Mouse (Mus musculus) spleen, adult 2 months (tissue): ENCODE data around the gene Map3k15.

Experiments used
- CTCF ChIP-seq: fragments of 200-500 bp; IDR thresholded peaks from 2 replicates; pipeline ENCODE4 v1.5.1; 2011; ENCODE audit warnings: mild to moderate bottlenecking, inconsistent platforms; ENCODE audit not compliant: insufficient read depth, insufficient read length, insufficient replicate concordance; ENCODE audit errors: extremely low read depth
- POLR2A ChIP-seq: fragments of 200-500 bp; IDR thresholded peaks from 2 replicates; pipeline ENCODE4 v1.6.1; 2011; ENCODE audit warnings: low read depth, low read length, inconsistent platforms

DNA sequence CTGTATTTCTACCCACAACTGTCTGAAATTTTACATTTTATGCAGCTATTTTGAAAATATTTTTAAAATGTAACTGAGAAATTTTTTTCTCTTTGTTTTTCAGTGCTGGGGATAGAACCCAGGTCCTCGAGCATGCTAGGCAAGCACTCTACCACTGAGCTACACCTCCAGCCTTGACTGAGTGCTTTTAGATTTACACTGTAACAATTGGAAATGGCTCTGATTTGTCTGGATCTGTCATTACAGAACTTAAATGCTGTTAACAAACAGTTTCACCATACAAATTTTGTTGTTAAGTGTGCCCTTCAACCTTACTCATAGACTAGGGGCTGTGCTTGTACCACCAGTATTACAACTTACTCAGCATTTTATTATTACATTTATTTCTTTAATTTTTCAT, 103.7 kb downstream of the Map3k15 start:
- TF ChIP-seq CTCF (no peak), POLR2A (no peak)
